Mouse (Mus musculus) liver, postnatal 0 days (tissue): ENCODE results near the gene Gm19935.

ENCODE experiments used
- CTCF ChIP-seq: sonication (generic); IDR thresholded peaks from 2 replicates; pipeline ENCODE4 v1.5.1; 2016; ENCODE audit warnings: antibody characterized with exemption, low read depth
- EP300 ChIP-seq: IDR thresholded peaks from 2 replicates; pipeline ENCODE4 v1.6.1; 2016; ENCODE audit warnings: antibody characterized with exemption, low read depth, mild to moderate bottlenecking

DNA sequence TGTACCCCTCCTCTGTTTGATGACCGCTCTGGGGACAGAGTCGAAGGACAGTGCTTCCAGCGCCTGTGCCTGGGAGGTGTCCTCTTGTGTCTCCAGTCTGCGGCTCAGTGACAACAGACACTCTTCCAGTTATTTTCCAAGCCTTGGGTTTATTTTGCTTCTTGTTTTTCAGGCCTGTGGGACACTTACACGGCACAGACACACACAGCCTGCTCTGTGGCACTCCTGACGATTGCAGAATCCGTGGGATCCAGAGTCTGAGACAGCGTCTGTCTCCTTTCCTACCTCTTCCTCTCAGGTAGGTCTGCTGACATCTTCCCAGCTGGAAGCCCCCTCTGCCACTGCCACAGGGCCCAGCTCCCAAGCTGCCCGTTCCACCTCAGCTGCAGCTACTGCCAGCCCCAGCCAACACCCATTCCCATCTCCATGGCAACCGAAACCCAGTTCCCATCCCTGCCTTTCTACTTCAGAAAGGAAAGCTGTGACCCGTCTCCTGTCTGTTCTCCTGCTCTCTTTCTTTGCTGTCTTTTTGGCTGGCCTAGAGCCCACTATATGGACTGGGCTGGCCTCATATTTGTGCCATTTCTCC, 32.4 kb upstream of the Gm19935 start:
- TF ChIP-seq CTCF (no peak), EP300 (no peak)
